Comparison of ENCODE assay signal across 13 mouse cellular contexts in genomic region chr6:140444855-140445465, GRCm38 (mm10). TPM values are rescaled to one million over a fixed set of nuclear protein-coding genes. Genes with fewer than 3 reads are reported as not detected.
DNase-seq lines count a peak whose midpoint lies in the region; ATAC-seq lines count a peak whose summit lies in the region.
"Had no signal": no experiment of that assay in that cellular context is flagged by ENCODE, and none has a peak within 500 bp of the region (broad histone marks: within the 10 kb centered on the region; RNA-seq: fewer than 3 reads in every experiment).

No protein-coding gene starts in this region.

- 0 out of 2 replicates have a peak overlapping the region, but pooled peaks have one; percentile 5 for H3K9ac ChIP-seq in heart, embryonic 16.5 days (ENCODE audit: low read length)
- peak overlapping the region; percentile 0; the same call in 1 of the 2 replicates for H3K9ac ChIP-seq in forebrain, embryonic 11.5 days (ENCODE audit: low read length)
- no peak overlapping the region for H3K9ac ChIP-seq in limb, embryonic 11.5 days (ENCODE audit: low read length)
- no peak overlapping the region for H3K9ac ChIP-seq in stomach, embryonic 15.5 days
- H3K9ac ChIP-seq in kidney, embryonic 14.5 days (ENCODE audit: low read depth, low read length): no peak overlapping the region
- H3K9ac ChIP-seq: lung, embryonic 15.5 days had no signal

- no peaks in the 10 kb centered on the region for H3K9me3 ChIP-seq in heart, embryonic 16.5 days (replicated peaks; ENCODE audit: control insufficient read depth, low read length)
- H3K9me3 ChIP-seq in forebrain, embryonic 11.5 days (ENCODE audit: control insufficient read depth, low read length): no peaks in the 10 kb centered on the region
- H3K9me3 ChIP-seq in limb, embryonic 11.5 days (ENCODE audit: control insufficient read depth, low read length): no peaks in the 10 kb centered on the region
- H3K9me3 ChIP-seq in stomach, embryonic 15.5 days: no peaks in the 10 kb centered on the region
- no peaks in the 10 kb centered on the region for H3K9me3 ChIP-seq in kidney, embryonic 14.5 days (ENCODE audit: control insufficient read depth, low read length)
- H3K9me3 ChIP-seq: lung, embryonic 15.5 days had no signal

- no peak for DNase-seq in heart, postnatal 36 days
- no peak for DNase-seq in forebrain, embryonic 11.5 days (ENCODE audit: low spot score)
- no peak for DNase-seq in limb, embryonic 11.5 days (ENCODE audit: low spot score)
- no peak for DNase-seq in layer of hippocampus, adult 9-11 months
- DNase-seq in urinary bladder, adult 18-20 months (ENCODE audit: low spot score in 2 of 2): no peak
- DNase-seq: adrenal gland, postnatal 36 days; cerebellum, adult 9-11 months; right cerebral cortex, postnatal 25 days had no signal

- no peaks in the 10 kb centered on the region for H3K27me3 ChIP-seq in heart, embryonic 16.5 days (ENCODE audit: control insufficient read depth, insufficient read depth, low read length)
- H3K27me3 ChIP-seq in forebrain, embryonic 11.5 days (ENCODE audit: control insufficient read depth, insufficient read depth, low read length): no peaks in the 10 kb centered on the region
- H3K27me3 ChIP-seq in limb, embryonic 11.5 days (ENCODE audit: control insufficient read depth, insufficient read depth, low read length): no peaks in the 10 kb centered on the region
- H3K27me3 ChIP-seq in stomach, embryonic 15.5 days (replicated peaks): no peaks in the 10 kb centered on the region
- H3K27me3 ChIP-seq in kidney, embryonic 14.5 days (ENCODE audit: control insufficient read depth, insufficient read depth, low read length): no peaks in the 10 kb centered on the region
- H3K27me3 ChIP-seq: lung, embryonic 15.5 days had no signal

- H3K27ac ChIP-seq in heart, embryonic 16.5 days (ENCODE audit: low read length): 0 out of 2 replicates have a peak overlapping the region, but pooled peaks have one; percentile 3
- H3K27ac ChIP-seq in forebrain, embryonic 11.5 days (ENCODE audit: low read depth, low read length): no peak overlapping the region
- peak overlapping the region; percentile 42; the same call in 1 of the 2 replicates for H3K27ac ChIP-seq in limb, embryonic 11.5 days (replicated peaks; ENCODE audit: low read depth, low read length)
- no peak overlapping the region for H3K27ac ChIP-seq in stomach, embryonic 15.5 days
- no peak overlapping the region for H3K27ac ChIP-seq in kidney, embryonic 14.5 days (ENCODE audit: low read depth, low read length)
- H3K27ac ChIP-seq: left cerebral cortex, adult 2 months; lung, embryonic 15.5 days had no signal

- H3K4me2 ChIP-seq in heart, embryonic 16.5 days (ENCODE audit: low read depth, low read length): no peak overlapping the region
- H3K4me2 ChIP-seq in forebrain, embryonic 11.5 days (ENCODE audit: low read depth, low read length, severe bottlenecking): no peak overlapping the region; the same call in 1 of the 2 replicates
- H3K4me2 ChIP-seq in limb, embryonic 11.5 days (ENCODE audit: low read depth, severe bottlenecking): no peak overlapping the region
- H3K4me2 ChIP-seq in stomach, embryonic 15.5 days: no peak overlapping the region
- H3K4me2 ChIP-seq in kidney, embryonic 14.5 days (replicated peaks; ENCODE audit: low read depth, low read length): no peak overlapping the region
- H3K4me2 ChIP-seq: lung, embryonic 15.5 days had no signal

- H3K36me3 ChIP-seq in heart, embryonic 16.5 days (ENCODE audit: control insufficient read depth, insufficient read depth): no peaks in the 10 kb centered on the region
- H3K36me3 ChIP-seq in forebrain, embryonic 11.5 days (ENCODE audit: control insufficient read depth, insufficient read depth, low read length): no peaks in the 10 kb centered on the region
- H3K36me3 ChIP-seq in limb, embryonic 11.5 days (ENCODE audit: control insufficient read depth, insufficient read depth, low read length): no peaks in the 10 kb centered on the region; the same call in 1 of the 2 replicates
- H3K36me3 ChIP-seq in stomach, embryonic 15.5 days: no peaks in the 10 kb centered on the region
- H3K36me3 ChIP-seq in kidney, embryonic 14.5 days (ENCODE audit: control insufficient read depth, insufficient read depth, low read length): peaks cover 2% of the 10 kb centered on the region; the same call in 1 of the 2 replicates

- ATAC-seq in heart, embryonic 16.5 days (replicated peaks; ENCODE audit: extremely low read depth, insufficient read depth, low FRiP score): no peak
- ATAC-seq in forebrain, embryonic 11.5 days (replicated peaks; ENCODE audit: low FRiP score): peak; percentile 43
- ATAC-seq in limb, embryonic 11.5 days (ENCODE audit: insufficient number of reproducible peaks, low FRiP score, low TSS enrichment, low read depth): no peak
- ATAC-seq in stomach, embryonic 15.5 days (ENCODE audit: insufficient read depth, low FRiP score, low read depth): peak; percentile 66
- ATAC-seq in kidney, embryonic 14.5 days (ENCODE audit: low FRiP score, low TSS enrichment): no peak

- no peaks in the 10 kb centered on the region for H3K4me1 ChIP-seq in heart, embryonic 16.5 days (ENCODE audit: control insufficient read depth, insufficient read depth, low read length)
- no peaks in the 10 kb centered on the region; the same call in 1 of the 2 replicates for H3K4me1 ChIP-seq in forebrain, embryonic 11.5 days (replicated peaks; ENCODE audit: control insufficient read depth, insufficient read depth, low read length)
- peaks cover 8% of the 10 kb centered on the region for H3K4me1 ChIP-seq in limb, embryonic 11.5 days (ENCODE audit: control insufficient read depth, insufficient read depth, low read length)
- 0 out of 2 replicates have a peak, but pooled peaks cover 6% of the 10 kb centered on the region for H3K4me1 ChIP-seq in stomach, embryonic 15.5 days
- 0 out of 2 replicates have a peak, but pooled peaks cover 3% of the 10 kb centered on the region for H3K4me1 ChIP-seq in kidney, embryonic 14.5 days (ENCODE audit: control insufficient read depth, insufficient read depth, low read length)

- 46% methylated on average over 10 of the region's 10 CpGs for WGBS in heart, embryonic 16.5 days
- WGBS in forebrain, embryonic 11.5 days: 18% methylated on average over 10 of the region's 10 CpGs
- WGBS in limb, embryonic 11.5 days: 40% methylated on average over 10 of the region's 10 CpGs
- WGBS in stomach, embryonic 15.5 days: 49% methylated on average over 10 of the region's 10 CpGs
- 47% methylated on average over 10 of the region's 10 CpGs for WGBS in kidney, embryonic 14.5 days

- no peak overlapping the region for H3K4me3 ChIP-seq in heart, embryonic 16.5 days (ENCODE audit: low read length)
- H3K4me3 ChIP-seq in forebrain, embryonic 11.5 days (ENCODE audit: low read depth, low read length): no peak overlapping the region
- H3K4me3 ChIP-seq in limb, embryonic 11.5 days (ENCODE audit: low read depth, low read length): no peak overlapping the region
- no peak overlapping the region for H3K4me3 ChIP-seq in stomach, embryonic 15.5 days (replicated peaks)
- no peak overlapping the region for H3K4me3 ChIP-seq in kidney, embryonic 14.5 days (ENCODE audit: low read length)
- H3K4me3 ChIP-seq: left cerebral cortex, adult 2 months; lung, embryonic 15.5 days had no signal

- intact Hi-C loops in heart, postnatal 36 days (cut with DNase I): loop anchor here (5.0 to 10.0 kb wide), 2 partner anchors 573 to 860 kb away; partner anchors contain the start of gene Pik3c2g

RNA-seq across cellular contexts. Expression of gene Plekha5, which starts 21.1 kb away (rescaled TPM):
- polyA plus RNA-seq in heart, embryonic 16.5 days (2015; fragmentation: Nextera tagmentation; extraction: Ambion mirVana): 26.6 and 27.8 TPM in 2 replicates
- total RNA-seq in heart, postnatal 36 days (2021): 10 to 100 TPM; 26.6 to 33.6 TPM
- 57.6 and 63.1 TPM in 2 replicates for polyA plus RNA-seq in forebrain, embryonic 11.5 days (2014; fragmentation: Nextera tagmentation; extraction: Ambion mirVana)
- 53.5 and 54.5 TPM in 2 replicates for polyA plus RNA-seq in limb, embryonic 11.5 days (2014; fragmentation: Nextera tagmentation; extraction: Ambion mirVana)
- polyA plus RNA-seq in stomach, embryonic 15.5 days (2015; fragmentation: Nextera tagmentation; extraction: Ambion mirVana): 43.0 and 46.7 TPM in 2 replicates
- 43.8 and 63.4 TPM in 2 replicates for polyA plus RNA-seq in kidney, embryonic 14.5 days (2014; fragmentation: Nextera tagmentation; extraction: Ambion mirVana)

Comparison
In these comparisons a context has a peak if more than half of its experiments do, and no peak if none do; other contexts are left out.
1. ATAC-seq: peak in forebrain, embryonic 11.5 days (single experiment) and stomach, embryonic 15.5 days (single experiment); none in heart, embryonic 16.5 days (single experiment), limb, embryonic 11.5 days (single experiment) and kidney, embryonic 14.5 days (single experiment).
2. H3K27ac ChIP-seq: peak in heart, embryonic 16.5 days (single experiment) and limb, embryonic 11.5 days (single experiment); none in forebrain, embryonic 11.5 days (single experiment), stomach, embryonic 15.5 days (single experiment) and kidney, embryonic 14.5 days (single experiment).
3. H3K9ac ChIP-seq: peak in heart, embryonic 16.5 days (single experiment) and forebrain, embryonic 11.5 days (single experiment); none in limb, embryonic 11.5 days (single experiment), stomach, embryonic 15.5 days (single experiment) and kidney, embryonic 14.5 days (single experiment).